Mouse (Mus musculus) liver, postnatal 0 days (tissue): ENCODE data around the gene Smad5. TPM values are rescaled to one million over a fixed set of nuclear protein-coding genes. Genes with fewer than 3 reads are reported as not detected.

ENCODE experiments used
- ATAC-seq: fragments of 200-750 bp; cut with Nextera tagmentation; 2 replicates; pipeline ENCODE4 v1.8.0; 2017; ENCODE audit warnings: mild to moderate bottlenecking, moderate library complexity
- DNase-seq: peaks from one replicate; pipeline ENCODE4 v3.0.0-alpha.2; 2016
- H3K27ac ChIP-seq: fragments of 300-500 bp; sonication (generic); 2 replicates; pipeline ENCODE4 v1.5.1; 2014; ENCODE audit warnings: antibody characterized with exemption, moderate library complexity, mild to moderate bottlenecking, low read depth
- H3K27me3 ChIP-seq: fragments of 300-500 bp; sonication (generic); 2 replicates; pipeline ENCODE4 v1.6.1; 2014; ENCODE audit warnings: low read length, control low read depth, mixed read lengths; ENCODE audit not compliant: insufficient read depth
- H3K36me3 ChIP-seq: fragments of 300-500 bp; sonication (generic); replicated peaks from 2 replicates; pipeline ENCODE4 v1.6.1; 2014; ENCODE audit warnings: mild to moderate bottlenecking, control low read depth, low read length, moderate library complexity, mixed read lengths; ENCODE audit not compliant: insufficient read depth
- H3K4me1 ChIP-seq: fragments of 300-500 bp; sonication (generic); 2 replicates; pipeline ENCODE4 v1.6.1; 2014; ENCODE audit warnings: antibody characterized with exemption, mild to moderate bottlenecking, control low read depth; ENCODE audit not compliant: insufficient read depth
- H3K4me2 ChIP-seq: fragments of 300-500 bp; sonication (generic); 2 replicates; pipeline ENCODE4 v1.6.1; 2014; ENCODE audit warnings: low read depth, mild to moderate bottlenecking, low read length, moderate library complexity, mixed read lengths
- H3K4me3 ChIP-seq: fragments of 300-500 bp; sonication (generic); 2 replicates; pipeline ENCODE4 v1.5.1; 2014; ENCODE audit warnings: low read depth, low read length
- H3K9ac ChIP-seq: fragments of 300-500 bp; sonication (generic); replicated peaks from 2 replicates; pipeline ENCODE4 v1.6.1; 2014; ENCODE audit warnings: mild to moderate bottlenecking, moderate library complexity
- H3K9me3 ChIP-seq: fragments of 300-500 bp; sonication (generic); 2 replicates; pipeline ENCODE4 v1.6.1; 2016; ENCODE audit warnings: mild to moderate bottlenecking, control low read depth, low read length, mixed read lengths
- CTCF ChIP-seq: sonication (generic); IDR thresholded peaks from 2 replicates; pipeline ENCODE4 v1.5.1; 2016; ENCODE audit warnings: antibody characterized with exemption, low read depth
- EP300 ChIP-seq: IDR thresholded peaks from 2 replicates; pipeline ENCODE4 v1.6.1; 2016; ENCODE audit warnings: antibody characterized with exemption, low read depth, mild to moderate bottlenecking
- WGBS: fragments of 180-500 bp; shearing (Covaris S2); extraction: QIAGEN DNeasy Blood & Tissue Kit; methylation state at CpG from one replicate; pipeline ENCODE4 v1.1.7; 2014; ENCODE audit not compliant: insufficient replicate concordance; 5-methylcytosine and 5-hydroxymethylcytosine counted together
- polyA plus RNA-seq: library from polyadenylated mRNA; unstranded; fragments of >200 nt; fragmentation: Nextera tagmentation; extraction: Ambion mirVana; gene quantifications from 2 replicates; pipeline ENCODE4 v1.2.1, GENCODE M21; 2015

Gene Smad5
- polyA plus RNA-seq, 1 experiment from 2014 or later: 3.8 TPM

DNA sequence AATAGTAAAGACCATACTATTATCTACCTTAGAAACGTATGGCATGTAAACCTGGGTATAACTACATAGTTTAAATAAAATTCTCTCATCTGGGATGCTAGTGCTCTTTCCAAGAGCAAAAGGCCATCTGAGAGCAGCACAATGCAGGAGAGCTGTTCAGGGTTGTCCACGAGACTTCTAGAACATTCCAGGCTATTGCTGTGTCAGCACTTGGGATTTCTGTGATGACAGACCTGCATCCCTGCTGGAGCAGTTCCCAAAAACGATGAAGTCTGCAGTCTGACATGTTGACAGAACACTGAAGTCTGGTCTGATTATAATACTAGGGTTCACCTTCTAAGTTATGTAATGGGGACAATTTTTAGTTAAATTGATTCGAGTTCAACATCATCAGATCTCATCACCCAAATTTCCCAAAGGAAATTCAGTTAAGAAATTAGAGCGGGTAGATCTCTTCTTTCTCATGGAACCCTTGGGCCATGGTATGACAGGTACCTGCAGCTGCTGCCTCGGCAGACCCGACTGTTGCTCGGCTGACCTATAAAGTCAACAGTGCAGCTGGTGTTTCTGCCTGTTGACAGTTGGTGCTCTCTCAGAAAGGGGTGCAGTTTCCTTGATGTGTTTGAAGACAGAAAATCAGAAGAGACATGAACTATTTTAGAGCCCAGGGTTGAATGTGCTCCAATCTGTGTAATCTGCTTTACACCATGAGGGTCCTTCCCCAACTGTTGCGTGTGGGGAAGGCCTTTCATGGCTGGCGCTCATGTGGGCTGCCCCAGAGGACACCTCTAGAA, 44.1 kb downstream of the Smad5 start:
- H3K27me3 ChIP-seq: peaks cover 18% of the 10 kb centered on the region
- H3K27ac ChIP-seq: peak overlapping the region; percentile 11; the same call in 1 of the 2 replicates
- H3K9ac ChIP-seq: no peak overlapping the region
- 0 out of 2 replicates have a peak, but pooled peaks cover 3% of the 10 kb centered on the region for H3K4me1 ChIP-seq
- no peak for TF ChIP-seq CTCF
- TF ChIP-seq EP300: no peak
- DNase-seq (no peak), ATAC-seq (no peak)
- WGBS: 61% methylated on average over 10 of the region's 10 CpGs
- H3K9me3 ChIP-seq: no peaks in the 10 kb centered on the region
- H3K4me3 ChIP-seq: no peak overlapping the region
- no peak overlapping the region; the same call in 1 of the 2 replicates for H3K4me2 ChIP-seq
- H3K36me3 ChIP-seq: no peaks in the 10 kb centered on the region

DNA sequence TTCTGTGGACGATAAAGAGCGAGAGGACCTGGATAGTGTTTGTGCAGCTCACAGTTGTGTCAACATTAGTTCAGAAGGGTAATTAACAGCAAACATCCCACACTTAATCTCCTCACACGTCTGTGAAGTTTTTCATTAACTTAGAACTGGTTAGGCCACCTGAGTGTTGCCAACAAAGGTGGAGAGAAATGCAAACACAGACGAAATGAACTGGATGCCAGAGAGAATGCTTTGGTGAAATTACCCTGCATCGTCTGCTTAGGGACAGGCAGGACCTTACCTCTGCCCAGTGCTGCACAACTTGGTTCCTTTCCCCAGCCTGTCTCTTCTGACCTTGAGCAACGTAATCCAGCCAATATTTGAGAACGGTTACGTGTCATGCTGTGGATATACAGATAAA, 44.7 kb downstream of the Smad5 start:
- H3K4me3 ChIP-seq: no peak overlapping the region
- peak overlapping the region; percentile 11; the same call in 1 of the 2 replicates for H3K27ac ChIP-seq
- DNase-seq (no peak), ATAC-seq (no peak)
- no peak for TF ChIP-seq CTCF
- H3K4me1 ChIP-seq: 0 out of 2 replicates have a peak, but pooled peaks cover 3% of the 10 kb centered on the region
- 41% methylated on average over 8 of the region's 8 CpGs for WGBS
- H3K4me2 ChIP-seq: no peak overlapping the region
- no peak overlapping the region for H3K9ac ChIP-seq
- no peaks in the 10 kb centered on the region for H3K36me3 ChIP-seq
- no peaks in the 10 kb centered on the region for H3K9me3 ChIP-seq
- H3K27me3 ChIP-seq: peaks cover 25% of the 10 kb centered on the region

DNA sequence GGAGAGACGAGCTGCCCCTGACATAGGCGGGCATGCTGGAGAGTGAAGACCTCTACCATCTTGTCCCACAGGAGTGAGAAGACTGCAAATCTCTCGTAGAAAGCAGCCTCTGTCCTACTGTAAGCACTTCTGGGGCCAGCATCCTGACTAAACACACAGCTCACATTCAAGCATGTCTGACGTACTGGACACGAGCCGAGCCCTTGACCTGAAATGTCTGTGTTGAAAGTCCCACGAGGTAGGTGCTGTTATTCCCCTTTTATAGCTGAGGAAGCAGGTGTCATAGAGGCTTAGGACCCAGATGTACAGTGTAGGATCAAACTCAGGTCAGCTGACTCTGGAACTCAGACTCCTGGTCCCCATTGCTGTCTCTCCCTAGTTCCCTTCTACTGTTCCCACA, 46.6 kb downstream of the Smad5 start:
- no peak overlapping the region for H3K4me2 ChIP-seq
- no peaks in the 10 kb centered on the region for H3K9me3 ChIP-seq
- no peak for TF ChIP-seq EP300
- TF ChIP-seq CTCF: no peak
- no peaks in the 10 kb centered on the region for H3K36me3 ChIP-seq
- peaks cover 42% of the 10 kb centered on the region for H3K27me3 ChIP-seq
- H3K27ac ChIP-seq: no peak overlapping the region
- WGBS: 76% methylated on average over 7 of the region's 7 CpGs
- H3K4me1 ChIP-seq: peaks cover 12% of the 10 kb centered on the region
- ATAC-seq (no peak), DNase-seq (no peak)
- H3K4me3 ChIP-seq: no peak overlapping the region
- H3K9ac ChIP-seq: no peak overlapping the region

DNA sequence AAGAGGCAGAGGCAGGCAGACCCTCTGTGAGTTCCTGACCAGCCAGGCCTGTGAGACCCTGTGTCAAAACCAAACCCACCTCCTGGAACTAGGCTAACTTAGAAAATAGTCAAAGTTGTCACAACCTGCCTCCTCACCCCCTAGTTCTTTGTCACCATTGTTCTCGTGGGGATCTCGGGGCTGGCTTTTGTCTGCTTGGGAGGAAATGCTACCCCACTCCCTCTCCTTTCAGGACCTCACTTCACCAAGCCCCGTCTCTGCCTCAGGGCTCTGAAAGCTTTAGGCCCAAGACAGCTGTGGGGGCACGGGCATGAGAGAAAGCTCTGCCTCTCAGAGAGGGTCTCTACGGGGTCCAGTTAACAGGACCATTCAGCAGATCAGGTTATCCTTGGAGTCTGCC, 49.0 kb downstream of the Smad5 start:
- WGBS: 37% methylated on average over 5 of the region's 5 CpGs
- Histone ChIP-seq H3K27me3 (peaks cover 44% of the 10 kb centered on the region), H3K36me3 (no peaks in the 10 kb centered on the region), H3K27ac (no peak overlapping the region), H3K4me1 (peaks cover 19% of the 10 kb centered on the region), H3K9ac (no peak overlapping the region), H3K9me3 (no peaks in the 10 kb centered on the region), H3K4me2 (no peak overlapping the region), H3K4me3 (no peak overlapping the region)
- TF ChIP-seq EP300 (no peak), CTCF (no peak)
- no peak for ATAC-seq
- DNase-seq: no peak

DNA sequence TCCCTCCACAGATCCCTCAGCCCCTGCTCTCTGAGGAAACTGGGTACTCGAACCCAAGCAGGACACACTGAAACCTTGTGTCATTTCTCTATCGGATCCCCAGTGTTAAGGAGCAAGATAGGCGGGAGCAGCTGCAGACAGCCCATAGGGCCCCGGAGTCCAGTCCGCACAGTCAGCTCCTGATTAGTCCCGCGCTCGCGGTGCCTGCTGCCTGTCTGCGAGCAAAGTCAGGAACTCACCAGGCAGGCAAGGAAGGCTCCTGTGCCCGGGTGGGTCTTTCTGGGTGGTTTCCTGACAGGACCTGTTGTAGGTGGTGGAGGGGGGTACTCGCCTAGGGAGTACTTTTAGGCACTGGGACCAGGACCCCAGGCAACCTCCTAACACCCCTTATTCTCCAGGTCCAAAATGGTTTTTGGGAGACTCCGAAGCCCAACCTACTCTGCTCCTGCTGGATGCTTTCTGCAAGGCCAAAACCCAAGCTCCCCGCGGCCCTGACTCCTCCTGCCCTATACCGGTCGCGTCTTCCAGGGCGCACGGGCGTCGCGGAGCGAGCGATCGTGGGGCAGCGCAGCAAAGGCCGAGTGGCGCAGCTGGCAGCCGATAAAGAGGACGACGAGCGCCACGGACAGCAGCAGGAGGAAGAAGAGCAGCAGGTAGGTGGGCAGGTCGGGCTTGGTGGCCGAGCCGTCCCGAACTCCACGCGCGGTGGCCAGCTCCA, 49.8 kb downstream of the Smad5 start:
- no peak for ATAC-seq
- Histone ChIP-seq H3K27ac (no peak overlapping the region), H3K36me3 (no peaks in the 10 kb centered on the region), H3K9me3 (no peaks in the 10 kb centered on the region), H3K27me3 (peaks cover 44% of the 10 kb centered on the region), H3K4me3 (peak overlapping the region; percentile 39), H3K4me2 (peak overlapping the region; percentile 64), H3K9ac (no peak overlapping the region; the same call in 1 of the 2 replicates), H3K4me1 (peaks cover 19% of the 10 kb centered on the region)
- DNase-seq: no peak
- WGBS: 2% methylated on average over 41 of the region's 41 CpGs
- TF ChIP-seq EP300 (no peak), CTCF (no peak)

DNA sequence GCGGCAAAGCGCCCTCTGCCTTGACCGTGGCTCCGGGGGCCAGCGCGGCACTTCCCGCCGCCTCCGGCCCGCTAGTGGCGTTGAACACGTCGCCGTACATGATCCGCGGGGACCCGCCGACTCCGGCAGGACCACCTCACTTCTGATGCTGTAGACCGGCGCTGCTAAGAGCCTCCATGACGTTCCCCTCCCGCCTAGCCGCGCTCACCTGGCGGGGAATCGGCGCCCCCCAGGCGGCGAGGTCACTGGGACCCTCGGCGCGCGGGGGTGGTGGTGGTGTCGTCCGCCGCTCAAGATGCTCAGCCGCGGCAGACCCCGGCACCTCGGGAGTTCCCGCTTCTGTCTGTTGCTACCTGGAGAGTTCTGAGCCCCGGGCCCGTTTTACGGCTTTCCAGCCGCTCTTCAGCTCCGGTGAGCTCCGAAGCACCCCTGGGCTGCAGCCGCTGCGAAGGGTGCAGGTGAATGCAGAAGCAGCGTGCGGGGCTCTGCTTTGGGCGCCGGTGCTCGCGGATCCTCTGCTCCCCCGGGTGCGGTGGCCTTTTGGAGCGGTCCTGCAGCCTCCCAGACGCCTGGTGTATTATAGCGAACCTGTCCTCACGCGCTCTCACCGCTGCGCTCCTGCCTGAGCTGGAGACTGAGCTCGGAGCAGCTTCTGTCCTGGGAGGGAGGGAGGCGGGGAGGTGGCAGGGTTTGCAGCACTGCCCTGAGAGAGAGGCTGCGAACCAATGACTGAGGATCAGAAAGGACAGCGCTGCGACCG, 50.6 kb downstream of the Smad5 start, which contains the start of gene Gm45623:
TSS of gene Gm45623 (minus strand) at position 636 of the 760 bp plus-strand sequence.
- DNase-seq: no peak
- no peak within 1 kb of the TSS for H3K27ac ChIP-seq
- H3K9me3 ChIP-seq: no peaks in the 10 kb centered on the region
- peak within 1 kb of the TSS; percentile 39 for H3K4me3 ChIP-seq
- peaks cover 15% of the 10 kb centered on the region for H3K4me1 ChIP-seq
- H3K4me2 ChIP-seq: peak within 1 kb of the TSS; percentile 64
- H3K9ac ChIP-seq: no peak within 1 kb of the TSS; the same call in 1 of the 2 replicates
- ATAC-seq: no peak
- 4% methylated on average over 52 of the region's 71 CpGs for WGBS
- TF ChIP-seq EP300 (no peak), CTCF (no peak)
- H3K36me3 ChIP-seq: no peaks in the 10 kb centered on the region
- peaks cover 44% of the 10 kb centered on the region for H3K27me3 ChIP-seq
